Mouse (Mus musculus) adrenal gland, adult 10 weeks (tissue): ENCODE data around the gene 9930021J03Rik. TPM values are rescaled to one million over a fixed set of nuclear protein-coding genes. Genes with fewer than 3 reads are reported as not detected.

Experiments
- polyA plus RNA-seq: library from polyadenylated mRNA; stranded (reverse); fragments of 350-450 nt; fragmentation: Illumina TruSeq; extraction: RNeasy Lipid Tissue Mini Kit (QIAGEN cat#74804); gene quantifications from one replicate; pipeline ENCODE4 v1.2.3, GENCODE M21; 2014; ENCODE audit warnings: low read depth, low replicate concordance

The 9930021J03Rik gene
- polyA plus RNA-seq: 42.7 TPM

DNA sequence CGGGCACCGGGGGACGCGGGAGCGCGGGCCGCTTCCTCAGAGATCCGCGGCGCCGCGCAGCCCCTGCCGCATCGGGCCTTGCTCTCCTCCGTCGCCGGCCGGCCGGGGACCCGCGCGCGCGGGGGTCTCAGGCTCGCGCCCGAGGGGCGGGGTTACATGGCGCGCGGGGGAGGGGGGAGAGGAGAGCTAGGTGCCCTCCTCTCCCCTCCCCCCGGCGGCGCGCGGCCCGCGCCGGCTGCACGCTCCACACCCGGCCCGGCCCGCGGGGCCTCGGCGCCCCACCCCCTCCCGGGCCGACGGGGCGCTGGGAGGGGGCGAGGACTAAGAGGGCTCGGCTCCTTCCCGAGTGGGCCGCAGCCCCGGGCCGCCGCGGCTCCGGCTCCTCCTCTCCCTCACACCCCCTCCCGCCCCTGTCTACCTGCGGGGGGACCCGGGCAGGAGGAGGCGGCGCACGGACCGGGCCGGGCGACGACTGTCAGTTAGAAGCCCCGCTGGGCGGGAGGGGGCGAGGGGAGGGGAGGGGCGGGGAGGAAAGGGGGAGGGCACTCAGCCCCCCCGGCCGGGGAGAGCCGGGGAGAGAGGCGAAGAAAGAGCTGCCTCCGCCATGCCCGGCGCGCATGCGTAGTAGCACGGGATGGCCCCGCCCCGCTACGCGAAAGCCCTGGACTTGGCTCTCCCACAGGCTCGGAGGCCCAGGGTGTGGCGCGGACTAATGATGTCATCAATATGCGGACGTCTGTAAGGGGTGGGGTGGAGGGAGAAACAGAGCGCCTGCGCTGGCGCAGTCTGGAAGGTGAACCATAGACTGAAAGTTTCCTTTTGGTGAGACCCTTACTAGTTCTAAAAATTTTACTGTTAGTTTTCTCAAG is at the start of gene 9930021J03Rik:
Gene 9930021J03Rik (minus strand): TSS at position 73 of the 869 bp plus-strand sequence.

DNA sequence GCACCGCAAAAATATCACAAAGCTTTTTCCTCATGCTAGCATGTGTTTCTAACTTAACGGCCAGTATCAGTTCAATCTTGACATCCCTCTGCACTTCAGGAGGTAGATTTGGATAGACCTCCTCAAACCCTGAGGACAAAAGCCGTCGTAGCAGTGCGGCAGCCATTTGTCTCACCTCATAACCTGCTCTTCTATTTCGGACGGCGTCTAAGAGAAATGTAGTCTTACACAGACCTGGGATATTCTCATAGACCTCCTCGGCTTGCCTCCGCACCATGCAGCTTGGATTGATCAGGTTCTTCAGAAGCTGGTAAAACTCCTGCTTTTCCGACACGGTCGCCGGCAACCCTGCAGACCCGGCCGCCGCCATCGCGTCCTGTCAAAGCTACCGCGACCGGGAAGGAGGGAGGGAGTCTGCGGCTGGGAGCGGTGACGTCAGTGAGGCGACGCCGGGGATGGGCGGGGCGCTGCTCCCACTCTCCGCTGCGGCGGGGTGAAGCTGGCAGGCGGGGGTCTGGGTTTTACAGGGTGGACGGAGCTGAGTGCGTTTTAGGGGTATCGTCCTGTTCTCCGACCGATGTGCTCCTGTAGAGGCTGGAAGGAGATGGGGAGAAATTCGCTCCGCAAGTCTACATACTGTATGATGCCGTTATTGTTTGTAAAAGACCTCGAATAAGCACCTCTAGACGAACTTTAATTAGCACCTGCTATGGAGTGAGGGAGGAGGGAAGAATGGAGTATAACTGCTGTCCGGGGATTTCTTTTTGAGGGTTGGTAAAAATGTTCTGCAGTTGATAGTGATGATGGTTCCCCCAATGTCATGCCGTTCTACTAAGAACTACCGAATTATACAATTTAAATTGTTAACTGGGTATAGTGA is 7.0 kb upstream of the 9930021J03Rik start, which contains the start of gene Ranbp6:
Gene Ranbp6 (minus strand): TSS at position 394 of the 880 bp plus-strand sequence.

DNA sequence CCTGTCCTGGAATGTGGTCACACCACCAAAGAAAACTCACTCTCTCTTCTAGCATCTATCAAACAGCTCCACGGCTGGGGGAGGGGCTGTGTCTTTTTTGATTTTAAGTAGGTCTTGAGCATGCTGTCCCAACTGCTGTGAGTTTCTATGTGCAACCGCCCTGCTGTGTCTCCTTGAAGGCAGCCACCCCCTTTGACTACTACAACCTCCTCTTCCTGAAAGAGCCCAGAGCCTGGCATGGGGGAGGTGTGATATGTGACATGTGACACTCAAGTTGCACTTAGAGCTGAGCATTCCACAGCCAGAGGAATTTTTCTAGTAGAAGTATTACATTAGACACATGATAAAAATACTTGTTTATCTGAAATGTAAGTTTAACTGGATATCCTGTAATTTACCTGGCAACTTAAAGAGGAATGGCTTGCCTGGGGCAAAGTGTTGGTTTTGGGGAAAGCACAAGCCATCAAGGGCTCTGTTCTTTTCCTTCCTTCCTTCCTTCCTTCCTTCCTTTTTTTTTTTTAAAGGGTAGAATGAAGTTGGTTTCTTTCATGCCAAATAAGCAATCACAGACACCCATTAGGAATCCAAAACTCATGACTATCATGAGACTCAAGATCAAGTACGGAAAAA is 108.4 kb downstream of the 9930021J03Rik start, which contains the start of gene Mlana:
Gene Mlana (plus strand): TSS at position 580 of the 630 bp plus-strand sequence.

Other genes with a start within 250 kb of the 9930021J03Rik start
- 195 TPM for gene Ermp1, start 157.6 kb downstream of the 9930021J03Rik start, polyA plus RNA-seq
- gene Mlana, start 108.2 kb downstream of the 9930021J03Rik start, polyA plus RNA-seq: not detected
- gene Ranbp6, start 7.0 kb upstream of the 9930021J03Rik start, polyA plus RNA-seq: 44.3 TPM
- gene Il33, start 119.1 kb upstream of the 9930021J03Rik start, polyA plus RNA-seq: 34.1 TPM
- gene Trpd52l3, start 197.8 kb upstream of the 9930021J03Rik start, polyA plus RNA-seq: not detected
- 75.6 TPM for gene Uhrf2, start 224.5 kb upstream of the 9930021J03Rik start, polyA plus RNA-seq